8 mouse cellular contexts compared by ENCODE assay signal in the genomic region with DNA sequence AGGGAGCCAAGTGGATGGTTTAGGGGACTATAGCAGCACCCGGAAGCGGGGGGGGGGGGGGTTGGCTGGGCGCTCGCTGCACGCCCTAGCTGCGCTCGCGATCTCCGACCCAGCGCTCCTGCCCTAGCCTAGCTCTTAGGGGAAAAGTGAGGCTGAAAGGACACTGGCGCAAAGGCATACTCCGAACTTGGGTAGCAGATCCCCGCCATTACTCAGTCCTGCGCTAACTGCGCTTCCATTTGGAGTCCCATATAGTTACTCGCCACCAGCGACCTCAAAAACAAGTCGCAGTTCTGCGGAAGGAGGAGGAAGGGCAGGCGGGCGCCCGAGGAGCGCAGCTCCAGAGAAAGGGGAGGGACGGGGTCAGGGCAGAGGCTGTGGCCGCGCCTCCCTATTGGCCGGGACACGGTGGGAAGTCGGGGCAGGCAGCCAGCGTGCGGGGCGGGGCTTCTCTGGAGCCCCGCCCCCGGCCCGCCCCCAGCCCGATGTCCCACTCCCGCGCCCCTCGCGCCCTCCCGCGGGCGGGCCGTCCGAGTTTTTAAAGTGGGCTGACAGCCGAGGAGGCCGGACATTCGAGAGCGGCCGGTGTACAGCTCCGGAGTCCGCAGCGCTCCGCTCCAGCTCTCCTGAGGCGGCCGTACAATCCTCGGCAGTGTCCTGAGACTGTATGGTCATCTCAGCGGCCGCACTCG. TPM values are rescaled to one million over a fixed set of nuclear protein-coding genes. Genes with fewer than 3 reads are reported as not detected.
DNase-seq lines count a peak whose midpoint lies in the region; ATAC-seq and TF ChIP-seq lines count a peak whose summit lies in the region.

A gene (plus strand): TSS at position 571 of the 692 bp plus-strand sequence.

- peak within 1 kb of the TSS; percentile 29 to 58 (median 43) for H3K4me3 ChIP-seq in CH12.LX (replicated peaks in 1 of 3; ENCODE audit: low read depth in 2 of 3, low read length in 2 of 3, poor library complexity in 1 of 3)
- H3K4me3 ChIP-seq in forebrain, embryonic 16.5 days (replicated peaks; ENCODE audit: low read length): peak within 1 kb of the TSS; percentile 52
- H3K4me3 ChIP-seq in liver, postnatal 0 days (ENCODE audit: low read depth, low read length): peak within 1 kb of the TSS; percentile 69
- H3K4me3 ChIP-seq in neural tube, embryonic 12.5 days: peak within 1 kb of the TSS; percentile 51
- H3K4me3 ChIP-seq in stomach, embryonic 16.5 days (replicated peaks; ENCODE audit: low read length): peak within 1 kb of the TSS; percentile 51

- intact Hi-C loops in heart, postnatal 14 days (cut with DNase I): loop anchor here (5.0 kb wide), 2 partner anchors 91 to 136 kb away; no protein-coding TSS in a partner anchor

- in situ Hi-C loops in CH12.LX (cut with MboI; ENCODE audit: low pct_ligation_motif_present, low pct_unique_long_range_greater_than_20kb, low sequenced_read_pairs): no loop called here

- no peaks in the 10 kb centered on the region for H3K36me3 ChIP-seq in CH12.LX (replicated peaks in 1 of 2; ENCODE audit: control insufficient read depth in 1 of 2, insufficient read depth in 1 of 2, low read length in 1 of 2)
- H3K36me3 ChIP-seq in forebrain, embryonic 16.5 days (ENCODE audit: control insufficient read depth, insufficient read depth): no peaks in the 10 kb centered on the region
- H3K36me3 ChIP-seq in liver, postnatal 0 days (replicated peaks; ENCODE audit: insufficient read depth, low read length): no peaks in the 10 kb centered on the region
- no peaks in the 10 kb centered on the region for H3K36me3 ChIP-seq in neural tube, embryonic 12.5 days
- H3K36me3 ChIP-seq in stomach, embryonic 16.5 days (ENCODE audit: control insufficient read depth, insufficient read depth, low read length): no peaks in the 10 kb centered on the region

- no peak within 1 kb of the TSS for H3K27ac ChIP-seq in CH12.LX (ENCODE audit: insufficient read depth, low read depth)
- H3K27ac ChIP-seq in forebrain, embryonic 16.5 days (ENCODE audit: low read length): no peak within 1 kb of the TSS
- H3K27ac ChIP-seq in liver, postnatal 0 days (ENCODE audit: low read depth): peak within 1 kb of the TSS; percentile 84
- H3K27ac ChIP-seq in neural tube, embryonic 12.5 days: no peak within 1 kb of the TSS
- peak within 1 kb of the TSS; percentile 83 for H3K27ac ChIP-seq in stomach, embryonic 16.5 days (ENCODE audit: low read length)

- H3K4me1 ChIP-seq in CH12.LX (ENCODE audit: control insufficient read depth in 1 of 2, insufficient read depth in 2 of 2): peaks cover 0 to 5% of the 10 kb centered on the region in 2 experiments; a peak in 1 of 4 replicates
- peaks cover 27% of the 10 kb centered on the region for H3K4me1 ChIP-seq in forebrain, embryonic 16.5 days (replicated peaks; ENCODE audit: control insufficient read depth, insufficient read depth, low read length)
- H3K4me1 ChIP-seq in liver, postnatal 0 days (ENCODE audit: insufficient read depth): 0 out of 2 replicates have a peak, but pooled peaks cover 5% of the 10 kb centered on the region
- H3K4me1 ChIP-seq in neural tube, embryonic 12.5 days: peaks cover 30% of the 10 kb centered on the region
- peaks cover 8% of the 10 kb centered on the region; the same call in 1 of the 2 replicates for H3K4me1 ChIP-seq in stomach, embryonic 16.5 days (ENCODE audit: control insufficient read depth, insufficient read depth, low read length)

- WGBS in forebrain, embryonic 16.5 days: under 1% methylated on average over 55 of the region's 60 CpGs
- WGBS in liver, postnatal 0 days (ENCODE audit: insufficient replicate concordance): under 1% methylated on average over 50 of the region's 60 CpGs
- under 1% methylated on average over 48 of the region's 60 CpGs for WGBS in neural tube, embryonic 12.5 days
- WGBS in stomach, embryonic 16.5 days: under 1% methylated on average over 60 of the region's 60 CpGs

- TF ChIP-seq POLR2A in CH12.LX (IDR thresholded peaks at IDR 0.05; ENCODE audit: low read depth, low read length): peak; percentile 42; the same call in 1 of the 2 replicates

- no peak for TF ChIP-seq CTCF in CH12.LX (conservative IDR thresholded peaks at IDR 0.05 in 1 of 2, IDR thresholded peaks at IDR 0.05 in 1 of 2; ENCODE audit: low read depth in 2 of 2, low read length in 2 of 2)
- TF ChIP-seq CTCF in liver, postnatal 0 days (IDR thresholded peaks at IDR 0.05; ENCODE audit: low read depth): peak; percentile 2; the same call in 1 of the 2 replicates

- peak within 1 kb of the TSS; percentile 12; the same call in 1 of the 2 replicates for H3K9ac ChIP-seq in CH12.LX (ENCODE audit: insufficient read depth, low read depth)
- H3K9ac ChIP-seq in forebrain, embryonic 16.5 days (replicated peaks; ENCODE audit: low read depth, low read length): peak within 1 kb of the TSS; percentile 49
- H3K9ac ChIP-seq in liver, postnatal 0 days (replicated peaks): peak within 1 kb of the TSS; percentile 79
- H3K9ac ChIP-seq in neural tube, embryonic 12.5 days: peak within 1 kb of the TSS; percentile 40
- peak within 1 kb of the TSS; percentile 73 for H3K9ac ChIP-seq in stomach, embryonic 16.5 days (ENCODE audit: low read length)

- DNase-seq in CH12.LX (ENCODE audit: extremely low read depth): peak; percentile 77
- DNase-seq in cerebellum, adult 11 months: peak; percentile 20
- peak; percentile 93 to 94 for DNase-seq in heart, postnatal 14 days
- peak; percentile 89 to 94 for DNase-seq in kidney, postnatal 4 days
- peak; percentile 86 for DNase-seq in liver, postnatal 0 days

- H3K27me3 ChIP-seq in CH12.LX (replicated peaks): peaks cover 12% of the 10 kb centered on the region
- H3K27me3 ChIP-seq in forebrain, embryonic 16.5 days (replicated peaks; ENCODE audit: control insufficient read depth, insufficient read depth, low read length): peaks cover 48% of the 10 kb centered on the region
- H3K27me3 ChIP-seq in liver, postnatal 0 days (ENCODE audit: insufficient read depth, low read length): peaks cover 22% of the 10 kb centered on the region
- peaks cover 69% of the 10 kb centered on the region for H3K27me3 ChIP-seq in neural tube, embryonic 12.5 days (replicated peaks)
- H3K27me3 ChIP-seq in stomach, embryonic 16.5 days (ENCODE audit: control insufficient read depth, insufficient read depth, low read length): peaks cover 33% of the 10 kb centered on the region

- dilution Hi-C loops in CH12.LX (cut with MboI; ENCODE audit: extremely low pct_ligation_motif_present, extremely low pct_unique_long_range_greater_than_20kb, low sequenced_read_pairs): loop anchor here (25.0 kb wide), 1 partner anchor 91 kb away; no protein-coding TSS in a partner anchor

- no peaks in the 10 kb centered on the region for H3K79me2 ChIP-seq in CH12.LX (replicated peaks; ENCODE audit: control insufficient read depth, extremely low read depth, insufficient read depth, poor library complexity, severe bottlenecking)

- peak within 1 kb of the TSS; percentile 74 for H3K4me2 ChIP-seq in CH12.LX (ENCODE audit: insufficient read depth, low read depth, poor library complexity, severe bottlenecking)
- H3K4me2 ChIP-seq in forebrain, embryonic 16.5 days (ENCODE audit: low read length): peak within 1 kb of the TSS; percentile 94
- H3K4me2 ChIP-seq in liver, postnatal 0 days (ENCODE audit: low read depth, low read length): peak within 1 kb of the TSS; percentile 63
- H3K4me2 ChIP-seq in neural tube, embryonic 12.5 days (replicated peaks): peak within 1 kb of the TSS; percentile 94
- H3K4me2 ChIP-seq in stomach, embryonic 16.5 days (ENCODE audit: low read depth, low read length): peak within 1 kb of the TSS; percentile 90

- H3K9me3 ChIP-seq in CH12.LX (replicated peaks; ENCODE audit: low read length): peaks cover 17% of the 10 kb centered on the region
- no peaks in the 10 kb centered on the region for H3K9me3 ChIP-seq in forebrain, embryonic 16.5 days (ENCODE audit: control insufficient read depth, low read length)
- no peaks in the 10 kb centered on the region for H3K9me3 ChIP-seq in liver, postnatal 0 days (ENCODE audit: low read length)
- H3K9me3 ChIP-seq in neural tube, embryonic 12.5 days: no peaks in the 10 kb centered on the region
- no peaks in the 10 kb centered on the region for H3K9me3 ChIP-seq in stomach, embryonic 16.5 days (replicated peaks; ENCODE audit: control insufficient read depth, low read length)

- ATAC-seq in forebrain, embryonic 16.5 days: peak; percentile 86
- peak; percentile 89 for ATAC-seq in liver, postnatal 0 days
- peak; percentile 93 for ATAC-seq in neural tube, embryonic 12.5 days (ENCODE audit: low FRiP score, low read depth)
- ATAC-seq in stomach, embryonic 16.5 days (ENCODE audit: insufficient read depth, low FRiP score): peak; percentile 96

- TF ChIP-seq EP300 in CH12.LX (IDR thresholded peaks at IDR 0.05; ENCODE audit: low read length): no peak
- peak; percentile 47; the same call in 1 of the 2 replicates for TF ChIP-seq EP300 in liver, postnatal 0 days (IDR thresholded peaks at IDR 0.05; ENCODE audit: low read depth)

- no peak for TF ChIP-seq RAD21 in CH12.LX (IDR thresholded peaks at IDR 0.05; ENCODE audit: low read depth, low read length)

TF ChIP-seq in CH12.LX, 34 proteins besides CTCF, POLR2A, EP300 and RAD21:
- TF ChIP-seq MAFK (IDR thresholded peaks at IDR 0.05; ENCODE audit: insufficient replicate concordance, low read length) (no peak), ELF1 (IDR thresholded peaks at IDR 0.05; ENCODE audit: low read depth, low read length) (peak; percentile 59), GABPA (IDR thresholded peaks at IDR 0.05; ENCODE audit: insufficient replicate concordance, low read depth, low read length) (no peak), PAX5 (IDR thresholded peaks at IDR 0.05; ENCODE audit: low read length) (no peak), ZC3H11A (IDR thresholded peaks at IDR 0.05; ENCODE audit: low read depth, low read length) (no peak), MEF2A (IDR thresholded peaks at IDR 0.05; ENCODE audit: borderline replicate concordance, low read depth, low read length) (0 out of 2 replicates have a peak, but pooled peaks have one; percentile 15), NELFE (IDR thresholded peaks at IDR 0.05; ENCODE audit: low read depth, low read length) (peak; percentile 51; the same call in 1 of the 2 replicates), JUND (conservative IDR thresholded peaks at IDR 0.05; ENCODE audit: low read depth, low read length) (no peak)

RNA-seq across cellular contexts. Expression of the gene that starts here (rescaled TPM):
- total RNA-seq in CH12.LX (2012; rRNA removed): 0.08 and 0.17 TPM in 2 replicates
- total RNA-seq in CH12.LX (2014; rRNA removed): 0.07 and 0.11 TPM in 2 replicates
- polyA plus RNA-seq in CH12.LX (2012; ENCODE audit: insufficient read length, low read depth): 0.14 and 0.16 TPM in 2 replicates
- 4.2 and 4.6 TPM in 2 replicates for polyA plus RNA-seq in forebrain, embryonic 16.5 days (2015; fragmentation: Nextera tagmentation; extraction: Ambion mirVana)
- 100 to 1,000 TPM; 259 to 278 TPM for total RNA-seq in heart, postnatal 14 days (2021)
- polyA plus RNA-seq in liver, postnatal 0 days (2015; fragmentation: Nextera tagmentation; extraction: Ambion mirVana): 7.5 and 8.2 TPM in 2 replicates
- 3.6 and 4.3 TPM in 2 replicates for polyA plus RNA-seq in neural tube, embryonic 12.5 days (2016; fragmentation: Nextera tagmentation; extraction: Ambion mirVana)
- polyA plus RNA-seq in stomach, embryonic 16.5 days (2015; fragmentation: Nextera tagmentation; extraction: Ambion mirVana): 5.3 and 5.8 TPM in 2 replicates

Comparison
In these comparisons a context has a peak if more than half of its experiments do, and no peak if none do; other contexts are left out.
1. RNA of the gene that starts here (total RNA-seq): 259 to 278 TPM in heart, postnatal 14 days; 0.07 to 0.17 TPM in CH12.LX; every median in the first group is over 100 times any median in the second.
2. Peak in DNase-seq, H3K4me3 ChIP-seq, H3K9ac ChIP-seq and H3K4me2 ChIP-seq in CH12.LX; RNA of the gene not detected or under 1 TPM.
3. DNase-seq: peak in every context shown above with its lines; median percentile 94 in heart, postnatal 14 days; 92 in kidney, postnatal 4 days; 86 in liver, postnatal 0 days; 77 in CH12.LX; 20 in cerebellum, adult 11 months.
4. H3K27ac ChIP-seq: peak in liver, postnatal 0 days (single experiment) and stomach, embryonic 16.5 days (single experiment); none in CH12.LX (single experiment), forebrain, embryonic 16.5 days (single experiment) and neural tube, embryonic 12.5 days (single experiment).
5. H3K9ac ChIP-seq: peak in every context shown above with its lines; median percentile 79 in liver, postnatal 0 days; 73 in stomach, embryonic 16.5 days; 49 in forebrain, embryonic 16.5 days; 40 in neural tube, embryonic 12.5 days; 12 in CH12.LX.
6. Peak in every context shown above with its lines, with median percentiles within 50 percentile points of each other: H3K4me2 ChIP-seq, H3K4me3 ChIP-seq and ATAC-seq.